25 mouse cellular contexts compared by ENCODE assay signal in genomic region chr1:192872841-192873240, GRCm38 (mm10). TPM values are rescaled to one million over a fixed set of nuclear protein-coding genes. Genes with fewer than 3 reads are reported as not detected.
DNase-seq lines count a peak whose midpoint lies in the region; ATAC-seq and TF ChIP-seq lines count a peak whose summit lies in the region.
"Had no signal": no experiment of that assay in that cellular context is flagged by ENCODE, and none has a peak within 500 bp of the region (broad histone marks: within the 10 kb centered on the region; RNA-seq: fewer than 3 reads in every experiment).

No protein-coding gene starts in this region.

- no peaks in the 10 kb centered on the region for H3K27me3 ChIP-seq in stomach, postnatal 0 days (ENCODE audit: control insufficient read depth, insufficient read depth, low read length)
- H3K27me3 ChIP-seq: kidney, embryonic 15.5 days; limb, embryonic 15.5 days; lung, embryonic 15.5 days; Patski had no signal

- no peak overlapping the region for H3K4me2 ChIP-seq in stomach, postnatal 0 days (replicated peaks; ENCODE audit: low read depth)
- H3K4me2 ChIP-seq: heart, embryonic 11.5 days; kidney, embryonic 15.5 days; limb, embryonic 15.5 days; liver, embryonic 15.5 days; lung, embryonic 15.5 days had no signal

- H3K27ac ChIP-seq in stomach, postnatal 0 days (replicated peaks) = no peak overlapping the region
- H3K27ac ChIP-seq: embryonic facial prominence, embryonic 10.5 days; gastrocnemius, adult 2 months; kidney, embryonic 15.5 days; limb, embryonic 15.5 days; liver, embryonic 15.5 days; lung, embryonic 15.5 days had no signal

- H3K4me1 ChIP-seq in stomach, postnatal 0 days (replicated peaks; ENCODE audit: control insufficient read depth, insufficient read depth) = no peaks in the 10 kb centered on the region
- H3K4me1 ChIP-seq: embryonic facial prominence, embryonic 10.5 days; kidney, embryonic 15.5 days; limb, embryonic 15.5 days; liver, embryonic 15.5 days; lung, embryonic 15.5 days; megakaryocyte, embryonic 14.5 days had no signal

- ATAC-seq in cerebellum, adult (ENCODE audit: insufficient number of reproducible peaks, low FRiP score, low TSS enrichment) = peak; percentile 61; the same call in 1 of the 2 replicates
- no peak for ATAC-seq in stomach, postnatal 0 days (ENCODE audit: low FRiP score, low TSS enrichment)
- ATAC-seq: CD4-positive, CD25-positive, alpha-beta regulatory T cell, adult 4 months; Patski had no signal

- no peaks in the 10 kb centered on the region for H3K9me3 ChIP-seq in stomach, postnatal 0 days (ENCODE audit: control insufficient read depth, low read length)
- H3K9me3 ChIP-seq: embryonic facial prominence, embryonic 10.5 days; kidney, embryonic 15.5 days; limb, embryonic 15.5 days; liver, embryonic 15.5 days; lung, embryonic 15.5 days; megakaryocyte, embryonic 14.5 days had no signal

- TF ChIP-seq CTCF in stomach, postnatal 0 days (IDR thresholded peaks at IDR 0.05; ENCODE audit: low read depth) = no peak

- 62% methylated on average over 5 of the region's 5 CpGs for WGBS in stomach, postnatal 0 days

- no peaks in the 10 kb centered on the region for H3K36me3 ChIP-seq in stomach, postnatal 0 days (ENCODE audit: control insufficient read depth, insufficient read depth, low read length)
- H3K36me3 ChIP-seq: embryonic facial prominence, embryonic 10.5 days; kidney, embryonic 15.5 days; limb, embryonic 15.5 days; liver, embryonic 15.5 days; lung, embryonic 15.5 days had no signal

- no peak overlapping the region for H3K9ac ChIP-seq in stomach, postnatal 0 days (ENCODE audit: low read length)
- H3K9ac ChIP-seq: kidney, embryonic 15.5 days; limb, embryonic 15.5 days; liver, embryonic 15.5 days; lung, embryonic 15.5 days had no signal

- no peak overlapping the region for H3K4me3 ChIP-seq in stomach, postnatal 0 days (ENCODE audit: low read depth, low read length)
- H3K4me3 ChIP-seq: embryonic facial prominence, embryonic 10.5 days; gastrocnemius, adult 2 months; kidney, embryonic 15.5 days; limb, embryonic 15.5 days; liver, embryonic 15.5 days; lung, embryonic 15.5 days; megakaryocyte, embryonic 14.5 days had no signal

- DNase-seq in cerebellum, postnatal 4 days (ENCODE audit: low spot score in 2 of 2) = no peak
- peak; percentile 36 for DNase-seq in NIH3T3 (ENCODE audit: low read depth)
- peak; percentile 27 for DNase-seq in cerebellum, adult 11 months
- DNase-seq in cerebellum, adult 9-11 months = peak; percentile 67
- DNase-seq in stomach, postnatal 0 days (ENCODE audit: low spot score) = no peak
- no peak for DNase-seq in thymus, postnatal 4 days
- no peak for DNase-seq in Muller cell, postnatal 12 days (ENCODE audit: inconsistent ontology term)
- DNase-seq: adrenal gland, adult 8-10 months; gastrocnemius, adult 2 months; kidney, adult 11 months; left cerebral cortex, postnatal 4 days; lung, postnatal 36 days; midbrain, embryonic 14.5 days; right cerebral cortex, postnatal 25 days; thymus, postnatal 25 days had no signal

- no peak for TF ChIP-seq EP300 in stomach, postnatal 0 days (optimal IDR thresholded peaks at IDR 0.05)

RNA-seq across cellular contexts. Expression of gene Sertad4, which starts 17.3 kb away (rescaled TPM):
- polyA plus RNA-seq in stomach, postnatal 0 days (2015; fragmentation: Nextera tagmentation; extraction: Ambion mirVana) = 5.7 and 6.6 TPM in 2 replicates
- polyA plus RNA-seq: CD4-positive, CD25-positive, alpha-beta regulatory T cell, adult 4 months had no signal

Comparison
In these comparisons a context has a peak if more than half of its experiments do, and no peak if none do; other contexts are left out.
1. DNase-seq: peak in NIH3T3 (single experiment), cerebellum, adult 11 months (single experiment) and cerebellum, adult 9-11 months (single experiment); none in cerebellum, postnatal 4 days (0 of 2), stomach, postnatal 0 days (single experiment), thymus, postnatal 4 days (single experiment) and Muller cell, postnatal 12 days (single experiment).